Mouse (Mus musculus): ENCODE results near the gene Gpam. TPM values are rescaled to one million over a fixed set of nuclear protein-coding genes. Genes with fewer than 3 reads are reported as not detected.
"Not testable (repeated sequence)": the region's sequence is repeated elsewhere in the genome, so short reads cannot be mapped to it uniquely, and the experiment has no call there.

Gene Gpam
- 10 to 100 TPM; 40.9 to 44.5 TPM for total RNA-seq (2021)
- long read RNA-seq, experiment 1, full-length matches to known transcripts = 11 of 47 reads
- long read RNA-seq, experiment 1, partial matches to known transcripts = 17 of 47 reads
- long read RNA-seq, experiment 1, other reads (novel, unspliced or antisense) = 19 of 47 reads
- long read RNA-seq, experiment 2, full-length matches to known transcripts = 8 of 44 reads
- long read RNA-seq, experiment 2, partial matches to known transcripts = 15 of 44 reads
- long read RNA-seq, experiment 2, other reads (novel, unspliced or antisense) = 21 of 44 reads

DNA sequence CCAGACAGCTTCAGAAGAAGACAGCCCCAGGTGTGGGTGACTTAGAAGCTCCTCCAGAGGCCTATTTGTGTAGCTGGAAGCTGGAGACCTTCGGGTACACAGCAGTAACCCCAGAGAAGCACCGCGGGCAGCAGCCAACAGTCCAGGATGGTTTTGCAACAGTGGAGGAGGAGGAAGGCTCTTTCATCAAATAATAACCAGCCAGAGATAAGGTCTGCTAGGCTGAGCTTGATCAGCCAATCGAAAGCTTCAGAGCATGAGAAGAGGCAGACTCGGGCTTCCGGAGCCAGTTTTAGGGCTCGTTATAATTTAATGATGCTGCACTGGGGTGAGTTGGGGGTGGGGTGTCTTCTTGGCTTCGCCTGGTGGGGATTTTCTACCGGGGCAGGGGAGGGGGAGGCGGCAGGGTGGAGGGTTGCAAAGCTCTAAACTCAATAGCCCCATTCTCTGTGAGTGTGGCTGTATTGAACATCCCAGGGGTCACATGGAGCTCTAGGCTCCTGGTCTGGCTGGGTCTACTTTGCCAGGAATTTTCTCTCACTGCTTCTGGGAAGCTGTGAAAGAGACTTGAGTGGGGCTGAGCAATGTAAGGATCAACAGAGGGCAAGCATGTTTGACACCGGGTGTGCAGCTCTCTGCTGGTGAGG lies at the start of gene Gpam:
Gene Gpam (minus strand): TSS at position 167 of the 647 bp plus-strand sequence.
- peak within 1 kb of the TSS; percentile 82 for H3K27ac ChIP-seq
- peak within 1 kb of the TSS; percentile 39 for H3K4me3 ChIP-seq
- DNase-seq (ENCODE audit: low spot score in 2 of 2) = no peak
- TF ChIP-seq CTCF (conservative IDR thresholded peaks at IDR 0.05) = no peak

DNA sequence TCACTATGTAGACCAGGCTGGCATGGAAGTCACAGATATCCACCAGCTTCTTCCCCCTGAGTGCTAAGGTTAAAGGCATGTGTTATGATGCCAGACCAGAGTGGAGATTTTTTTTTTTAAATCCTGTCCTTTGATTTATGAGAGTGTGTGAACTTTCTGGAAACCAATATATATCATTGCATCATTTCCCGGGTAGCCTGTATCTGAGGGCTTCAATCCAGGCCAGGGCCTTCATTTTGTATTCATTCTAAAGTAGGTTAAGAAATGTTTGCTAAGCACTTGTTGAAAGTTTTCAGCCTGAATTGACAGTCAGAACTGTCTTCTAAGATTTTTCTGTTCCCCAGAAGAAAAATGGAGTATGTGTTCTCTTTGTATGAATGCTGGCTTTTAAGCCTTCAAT lies 44.5 kb upstream of the Gpam start:
- Histone ChIP-seq H3K27ac (no peak overlapping the region), H3K4me3 (no peak overlapping the region)
- TF ChIP-seq CTCF (conservative IDR thresholded peaks at IDR 0.05) = no peak
- DNase-seq (ENCODE audit: low spot score in 2 of 2) = no peak

DNA sequence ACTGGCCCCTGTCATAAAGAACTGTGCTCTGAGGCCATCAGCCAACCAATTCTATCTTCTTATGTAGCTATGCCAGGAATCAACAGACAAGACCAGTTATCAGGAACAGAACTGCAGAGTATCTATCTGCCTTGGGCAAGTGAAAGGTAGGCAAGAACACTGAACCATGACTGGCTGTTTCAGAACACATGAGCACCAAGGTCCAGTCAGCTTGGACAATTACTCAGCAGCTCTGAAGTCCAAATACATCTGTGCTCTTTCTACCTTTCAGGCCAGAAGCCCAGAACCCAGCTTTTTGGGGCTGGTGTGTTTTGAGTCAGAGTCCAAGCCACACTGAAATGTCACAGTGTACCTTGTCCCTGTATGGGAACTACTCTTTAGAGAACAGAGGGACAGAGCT lies 43.4 kb upstream of the Gpam start:
- no peak for DNase-seq (ENCODE audit: low spot score in 2 of 2)
- no peak overlapping the region for H3K27ac ChIP-seq
- TF ChIP-seq CTCF (conservative IDR thresholded peaks at IDR 0.05) = no peak
- no peak overlapping the region for H3K4me3 ChIP-seq

DNA sequence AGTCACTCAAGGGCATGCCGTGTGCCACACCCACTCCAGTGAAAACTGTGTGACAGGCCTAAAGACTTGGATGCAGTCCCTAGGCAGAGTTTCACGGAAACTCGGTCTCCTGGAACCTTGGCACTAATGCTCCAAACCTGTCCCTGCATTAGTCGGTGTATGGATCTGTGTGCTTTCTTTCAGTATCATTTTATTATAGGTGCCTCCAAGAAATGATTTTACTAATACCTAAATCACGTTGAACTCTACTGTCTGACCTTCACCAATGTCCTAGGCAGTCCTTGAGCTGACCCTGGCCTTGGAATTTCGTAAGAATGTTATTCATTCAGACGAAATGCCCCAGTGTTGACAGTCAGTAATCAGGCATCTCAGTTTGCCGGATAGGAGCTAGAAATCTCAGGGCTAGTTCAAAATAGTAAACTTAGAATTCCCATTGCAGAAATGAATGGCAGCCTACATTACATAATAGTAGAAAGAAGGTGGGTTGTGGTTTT lies 42.2 kb upstream of the Gpam start:
- DNase-seq (ENCODE audit: low spot score in 2 of 2); H3K27ac ChIP-seq; H3K4me3 ChIP-seq: not testable (repeated sequence)

DNA sequence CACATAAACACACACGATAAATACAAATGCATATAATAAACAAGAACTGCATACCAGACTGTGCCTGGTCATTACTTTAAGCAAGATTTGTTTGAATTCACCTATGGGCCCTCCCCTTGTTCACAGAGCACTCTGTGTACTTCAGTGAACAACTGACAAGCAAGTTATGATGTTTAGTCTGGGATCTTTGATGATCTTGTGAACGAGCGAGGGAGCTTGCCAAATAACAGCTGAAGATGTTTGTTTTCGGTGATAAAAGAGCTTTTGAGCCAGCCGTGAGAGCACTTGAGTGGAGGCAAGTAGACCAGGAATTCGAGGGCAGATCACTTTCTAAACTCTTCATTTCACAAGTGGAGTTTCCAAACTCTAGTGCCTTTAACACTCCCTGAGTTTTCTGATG lies 41.3 kb upstream of the Gpam start:
- DNase-seq (ENCODE audit: low spot score in 2 of 2) = no peak
- TF ChIP-seq CTCF (conservative IDR thresholded peaks at IDR 0.05) = no peak
- Histone ChIP-seq H3K27ac (no peak overlapping the region), H3K4me3 (no peak overlapping the region)

DNA sequence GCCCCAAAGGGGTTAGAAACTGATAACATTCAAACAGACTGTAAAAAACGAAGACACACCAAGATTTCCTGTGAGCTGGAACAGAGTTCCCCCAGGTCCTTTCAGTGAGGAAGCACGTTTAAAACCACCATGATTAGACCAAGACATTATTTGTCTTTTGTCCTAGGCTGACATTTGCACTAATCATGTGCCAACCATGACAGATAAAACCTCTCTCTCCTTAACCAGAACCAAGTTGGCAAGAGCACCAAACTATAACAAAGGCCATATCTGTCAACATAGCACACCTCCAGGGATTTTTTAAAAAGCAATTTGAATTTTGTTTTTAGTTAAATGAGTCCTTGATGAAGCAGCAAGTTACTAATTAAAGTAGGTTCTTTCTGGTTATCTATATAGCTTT lies 40.7 kb upstream of the Gpam start:
- TF ChIP-seq CTCF (conservative IDR thresholded peaks at IDR 0.05) = no peak
- Histone ChIP-seq H3K27ac (no peak overlapping the region), H3K4me3 (no peak overlapping the region)
- no peak for DNase-seq (ENCODE audit: low spot score in 2 of 2)

DNA sequence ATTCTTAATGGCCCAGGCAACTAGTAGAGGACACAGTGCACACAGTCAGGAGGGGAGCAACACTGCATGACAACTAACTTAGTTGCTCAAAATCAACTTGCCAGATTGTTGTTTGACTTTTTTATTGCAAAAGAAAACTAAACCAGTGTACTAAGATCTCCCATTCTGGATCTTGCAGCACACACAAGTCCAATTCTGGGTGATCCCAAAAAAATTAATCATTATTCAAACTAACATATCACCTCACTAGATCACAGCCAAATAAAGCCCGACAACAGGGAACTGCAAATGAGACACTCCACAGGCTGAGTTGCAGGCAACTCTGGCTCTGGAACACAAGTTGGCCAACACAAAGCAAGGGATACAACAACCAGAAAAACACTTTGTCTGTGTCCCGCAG lies 39.7 kb upstream of the Gpam start:
- DNase-seq (ENCODE audit: low spot score in 2 of 2) = no peak
- no peak overlapping the region for H3K27ac ChIP-seq
- no peak for TF ChIP-seq CTCF (conservative IDR thresholded peaks at IDR 0.05)
- no peak overlapping the region for H3K4me3 ChIP-seq

DNA sequence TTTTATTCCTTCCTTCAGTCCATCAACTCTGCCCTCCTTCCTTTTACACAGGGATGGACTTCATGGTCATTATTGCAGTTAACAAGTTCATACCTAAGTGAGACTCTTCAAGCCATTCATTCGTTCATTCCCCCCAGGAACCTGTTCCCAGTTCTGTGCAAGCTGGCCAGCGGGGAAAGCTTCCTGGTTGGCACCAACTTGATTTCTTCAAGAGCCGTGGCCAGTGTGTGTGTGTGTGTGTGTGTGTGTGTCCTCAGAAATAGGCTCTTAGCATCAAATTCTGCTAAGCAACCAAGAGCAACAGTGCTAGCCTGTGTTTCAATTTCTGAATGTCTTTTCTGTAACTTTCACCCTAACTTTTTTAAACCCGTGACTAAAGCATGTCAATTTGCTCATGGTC lies 38.9 kb upstream of the Gpam start:
- Histone ChIP-seq H3K27ac (no peak overlapping the region), H3K4me3 (no peak overlapping the region)
- TF ChIP-seq CTCF (conservative IDR thresholded peaks at IDR 0.05) = no peak
- DNase-seq (ENCODE audit: low spot score in 2 of 2) = no peak

DNA sequence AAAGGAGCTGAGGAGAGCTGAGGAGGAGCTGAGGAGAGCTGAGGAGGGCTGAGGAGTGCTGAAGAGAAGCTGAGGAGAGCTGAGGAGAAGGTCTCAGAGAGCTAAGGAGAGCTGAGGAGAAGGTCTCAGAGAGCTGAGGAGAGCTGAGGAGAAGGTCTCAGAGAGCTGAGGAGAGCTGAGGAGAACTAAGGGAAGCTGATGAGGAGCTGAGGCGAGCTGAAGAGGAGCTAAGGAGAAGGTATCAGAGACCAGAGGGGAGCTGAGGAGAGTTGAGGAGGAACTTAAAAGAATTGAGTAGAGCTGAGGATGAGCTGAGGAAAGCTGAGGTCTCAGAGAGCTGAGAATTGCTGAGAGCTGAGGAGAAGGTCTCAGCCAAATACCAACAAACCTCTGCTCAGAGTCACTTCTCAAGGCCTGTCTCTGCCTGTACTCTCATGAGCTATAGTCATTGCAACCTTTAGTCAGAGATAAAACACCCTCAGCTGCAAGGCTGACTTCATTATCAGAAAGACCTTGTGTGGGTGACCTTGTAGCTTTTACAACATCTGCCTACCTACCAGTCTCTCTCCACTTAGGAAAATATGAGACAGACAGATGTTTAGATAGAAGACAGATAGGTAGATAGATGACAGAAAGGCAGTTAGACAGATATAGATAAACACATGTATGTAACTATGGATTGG lies 38.3 kb upstream of the Gpam start:
- TF ChIP-seq CTCF (conservative IDR thresholded peaks at IDR 0.05) = no peak
- Histone ChIP-seq H3K4me3 (no peak overlapping the region), H3K27ac (no peak overlapping the region)
- no peak for DNase-seq (ENCODE audit: low spot score in 2 of 2)

DNA sequence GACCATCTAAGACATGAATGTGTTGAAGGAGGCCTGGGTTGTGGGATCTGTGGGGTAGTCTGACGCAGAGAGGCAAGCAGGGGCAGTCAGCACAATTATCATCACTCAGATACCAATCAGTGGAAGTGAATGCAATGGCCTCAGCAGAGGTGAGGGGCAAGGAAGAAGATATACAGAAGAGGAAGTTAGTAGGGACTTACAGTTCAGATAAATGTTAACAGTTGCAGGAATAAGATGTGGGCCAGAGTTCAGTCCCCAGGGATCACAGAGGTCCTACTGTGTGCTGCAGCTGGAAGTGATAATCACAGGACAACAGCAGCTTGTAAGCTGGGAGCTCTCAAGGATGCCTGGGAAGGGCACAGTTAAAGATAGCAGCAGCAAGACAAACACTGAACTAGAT lies 37.1 kb upstream of the Gpam start:
- Histone ChIP-seq H3K27ac (no peak overlapping the region), H3K4me3 (no peak overlapping the region)
- no peak for TF ChIP-seq CTCF (conservative IDR thresholded peaks at IDR 0.05)
- no peak for DNase-seq (ENCODE audit: low spot score in 2 of 2)

DNA sequence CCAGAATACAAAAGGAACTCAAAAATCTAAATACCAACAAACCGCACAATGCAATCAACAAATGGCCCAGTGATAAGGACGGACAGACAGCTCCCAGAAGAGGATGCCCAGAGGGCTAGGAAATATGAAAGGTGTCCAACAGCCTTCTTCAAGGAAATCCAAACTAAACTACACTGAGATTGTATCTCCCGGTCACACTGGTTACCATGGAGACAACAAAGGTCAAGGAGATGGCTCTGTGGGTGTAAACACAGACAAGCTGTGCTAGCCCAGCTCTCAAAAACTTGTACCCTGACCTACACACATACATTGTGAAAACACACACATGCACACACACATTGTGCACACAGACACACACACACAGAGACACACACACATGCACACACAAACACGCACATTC lies 35.2 kb upstream of the Gpam start:
- TF ChIP-seq CTCF (conservative IDR thresholded peaks at IDR 0.05) = no peak
- Histone ChIP-seq H3K4me3 (no peak overlapping the region), H3K27ac (no peak overlapping the region)
- DNase-seq (ENCODE audit: low spot score in 2 of 2) = no peak

DNA sequence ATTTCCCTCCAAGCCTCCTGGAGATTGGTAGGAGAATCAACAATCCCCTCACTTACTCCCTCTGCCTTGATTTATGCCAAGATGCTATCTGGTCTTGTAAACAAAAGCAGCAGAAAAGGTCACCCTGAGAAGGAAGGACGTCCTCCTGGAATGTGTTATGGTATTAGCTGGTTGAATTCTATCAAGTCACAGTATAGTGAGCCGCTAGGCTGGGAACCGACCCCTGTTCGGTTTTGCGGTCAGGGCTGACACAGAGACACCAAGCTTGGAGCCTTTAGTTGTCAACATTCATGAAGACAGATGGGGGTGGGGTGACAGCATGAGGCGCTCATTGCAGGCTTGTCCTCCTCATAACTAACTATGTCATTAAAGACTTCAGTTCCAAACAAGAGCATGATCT lies 32.8 kb upstream of the Gpam start:
- Histone ChIP-seq H3K4me3 (no peak overlapping the region), H3K27ac (no peak overlapping the region)
- TF ChIP-seq CTCF (conservative IDR thresholded peaks at IDR 0.05) = no peak
- DNase-seq (ENCODE audit: low spot score in 2 of 2) = no peak

DNA sequence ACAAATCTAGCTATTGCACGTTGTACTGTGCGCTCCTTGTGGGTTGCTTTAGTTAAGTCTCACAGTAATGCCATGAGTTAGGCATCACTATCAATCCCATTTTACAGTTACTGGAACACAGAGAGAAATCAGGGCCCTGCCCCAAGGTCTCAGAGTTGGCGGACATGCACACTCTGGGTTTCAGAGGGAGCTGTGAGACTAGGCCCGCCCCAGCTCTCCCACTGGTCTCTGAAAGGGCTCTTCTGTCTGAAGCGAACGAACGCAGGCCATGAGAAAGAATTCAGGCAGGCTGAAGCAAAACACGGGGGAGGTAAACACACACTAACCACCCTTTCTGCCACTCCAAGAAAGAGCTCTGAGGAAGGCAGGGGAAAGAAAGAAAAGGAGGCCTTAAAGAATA lies 31.6 kb upstream of the Gpam start:
- H3K27ac ChIP-seq = peak overlapping the region; percentile 61
- H3K4me3 ChIP-seq = no peak overlapping the region
- TF ChIP-seq CTCF (conservative IDR thresholded peaks at IDR 0.05) = no peak
- peak in 1 of 2 experiments; percentile 26 for DNase-seq (ENCODE audit: low spot score in 2 of 2)

DNA sequence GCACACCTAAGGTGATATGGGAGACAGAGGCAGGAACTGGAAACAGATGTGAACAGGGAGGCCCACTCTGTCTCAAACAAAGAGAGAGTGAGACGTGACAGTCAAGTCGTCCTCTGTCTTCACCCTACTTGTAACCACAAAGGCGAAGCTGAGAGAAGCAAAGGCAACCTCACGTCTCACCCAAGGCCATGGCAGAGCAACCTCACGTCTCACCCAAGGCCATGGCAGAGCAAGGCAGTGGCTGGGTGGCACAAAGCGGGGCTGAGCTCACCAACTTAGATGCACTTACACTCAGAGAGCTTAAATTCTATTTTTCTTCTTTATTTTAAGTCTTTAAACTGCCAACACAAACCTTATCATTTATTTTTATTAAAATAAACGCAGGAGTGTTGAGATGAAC lies 30.0 kb upstream of the Gpam start:
- no peak for TF ChIP-seq CTCF (conservative IDR thresholded peaks at IDR 0.05)
- no peak overlapping the region for H3K4me3 ChIP-seq
- no peak overlapping the region for H3K27ac ChIP-seq
- DNase-seq (ENCODE audit: low spot score in 2 of 2) = no peak

Data from layer of hippocampus, adult 2 months (tissue).